Mouse (Mus musculus) cerebellum, adult 2 months (tissue): Measurements from ENCODE around the gene Hoxb1.

Source experiments
- CTCF ChIP-seq: fragments of 200-500 bp; IDR thresholded peaks from 2 replicates; pipeline ENCODE4 v1.5.1; 2011; ENCODE audit warnings: low read depth, mild to moderate bottlenecking, control low read depth, low read length, moderate library complexity, borderline replicate concordance; ENCODE audit not compliant: insufficient read depth
- POLR2A ChIP-seq: fragments of 200-500 bp; IDR thresholded peaks from 2 replicates; pipeline ENCODE4 v1.6.1; 2011; ENCODE audit warnings: low read length, control low read depth, borderline replicate concordance; ENCODE audit not compliant: insufficient read depth

GRCm38 (mm10) chr11:96367141-96367540 lies 1.6 kb downstream of the Hoxb1 start:
- TF ChIP-seq CTCF = no peak
- TF ChIP-seq POLR2A = no peak
